Mouse (Mus musculus): ENCODE measurements at regions not wholly inside any gene's neighbourhood (a gene's known extent, or its start where the extent isn't known, plus 50 kb on each side); places are given as distances from the start of the nearest gene placed in this dataset.

- TF ChIP-seq POLR2A (IDR thresholded peaks at IDR 0.05; ENCODE audit: control insufficient read depth, low read depth, low read length) (no peak), CTCF (IDR thresholded peaks at IDR 0.05; ENCODE audit: control insufficient read depth, insufficient read depth, insufficient replicate concordance, low read depth, low read length) (no peak)
Measured at GRCm38 (mm10) chr8:125336799-125337198, 232.8 kb downstream of the Sipa1l2 start.

All from testis, adult 2 months (tissue).